Mouse (Mus musculus) retina, embryonic 14.5 days (tissue): Measurements from ENCODE around the gene Gm29276.
"Not testable (repeated sequence)": the region's sequence is repeated elsewhere in the genome, so short reads cannot be mapped to it uniquely, and the experiment has no call there.

ENCODE experiments used
- DNase-seq: peaks from one replicate; pipeline ENCODE4 v3.0.0-alpha.2; 2015; ENCODE audit warnings: low spot score

Gm29276 gene

DNA sequence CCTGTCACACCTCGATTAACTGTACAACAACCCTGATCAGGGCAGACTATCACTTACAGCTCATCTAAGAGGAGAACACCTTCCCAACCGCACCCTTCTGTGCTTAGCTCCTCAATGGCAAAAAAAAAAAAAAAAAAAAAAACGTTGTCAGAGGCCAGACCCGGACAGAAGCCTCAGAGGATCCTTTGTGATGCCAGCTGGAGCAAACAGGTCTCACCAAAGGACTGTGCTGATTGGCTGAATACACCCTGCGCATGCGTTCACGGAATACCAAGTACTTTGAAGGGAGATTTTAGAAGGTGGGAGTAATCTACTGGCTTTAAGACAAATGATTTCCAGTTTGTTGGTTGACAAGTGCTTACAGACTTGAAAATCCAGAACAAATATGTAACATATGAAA lies at the start of gene Gm29276:
Gene Gm29276, minus strand, starts transcription at position 101 of the 400 bp plus-strand sequence.
- DNase-seq = not testable (repeated sequence)
